Mouse (Mus musculus) frontal cortex, postnatal 10 days (tissue): Measurements from ENCODE around the gene Cend1.

Experiments
- DNase-seq, 2 experiments: peaks; one replicate each; pipeline ENCODE4 v3.0.0; 2022; ENCODE audit warnings: low spot score in 2 of 2, mixed read lengths in 1 of 2

Gene Cend1

GRCm38 (mm10) chr7:141429310-141429709 is at the start of gene Cend1:
Gene Cend1 (minus strand): TSS chr7:141429491.
- DNase-seq, result peak; percentile 85 to 86

DNA sequence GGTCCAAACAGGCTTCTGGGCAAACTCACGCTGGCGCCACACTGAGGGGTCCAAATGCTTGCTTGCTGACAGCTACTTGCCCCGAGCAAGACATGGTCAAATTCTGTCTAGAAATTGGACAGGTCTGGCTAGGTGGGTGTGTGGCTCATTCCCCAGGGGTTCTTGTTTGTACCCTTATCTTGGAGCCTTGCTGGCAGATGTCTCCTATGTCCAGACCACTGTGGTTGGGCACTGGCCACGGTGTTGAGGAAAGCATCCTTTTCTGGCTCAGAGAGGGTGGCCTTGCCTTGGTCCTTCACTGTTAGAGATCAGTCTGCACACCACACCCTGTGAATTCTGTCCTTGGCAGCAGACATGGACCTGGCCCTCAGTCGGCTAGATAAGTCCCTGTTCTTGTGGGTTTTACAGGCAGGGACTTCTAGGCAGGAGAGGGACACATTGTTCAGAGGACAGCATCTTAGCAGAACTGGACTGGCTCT is 49.0 kb upstream of the Cend1 start:
- DNase-seq, result no peak

DNA sequence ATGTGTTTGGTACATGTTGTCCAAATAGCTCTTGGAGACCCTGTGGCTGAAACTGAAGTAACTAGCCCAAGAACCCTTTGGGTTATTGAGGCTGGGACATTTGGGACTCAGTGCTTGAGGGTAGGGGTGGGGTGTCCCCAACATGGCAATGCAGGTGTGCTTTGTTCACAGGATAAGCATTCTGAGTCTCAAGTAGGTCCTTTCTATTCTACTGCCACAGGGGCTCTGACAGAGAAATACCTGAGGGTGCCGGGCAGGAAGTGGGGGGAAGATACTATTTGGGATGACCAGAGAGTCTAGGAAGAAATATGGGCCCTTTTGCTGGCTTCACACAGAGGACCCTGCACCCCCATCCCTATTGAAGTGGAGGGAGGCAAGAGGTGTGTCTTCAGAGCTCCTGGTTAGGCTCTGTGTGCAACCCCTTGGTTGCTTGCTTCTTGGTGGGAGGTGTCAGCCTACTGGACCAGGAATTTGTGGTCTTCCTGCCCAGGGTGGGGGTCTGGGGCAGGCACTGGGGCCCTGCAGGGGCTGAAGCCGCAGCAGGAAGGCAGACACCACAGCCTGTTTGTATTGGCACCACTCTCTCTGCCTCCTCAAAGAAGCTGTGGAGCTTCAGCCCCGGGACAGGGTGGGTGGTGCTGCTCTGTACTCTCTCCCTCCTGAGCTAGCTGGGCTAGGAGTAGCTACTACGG is 48.4 kb upstream of the Cend1 start:
- DNase-seq, result no peak

- no peak for DNase-seq
Measured at GRCm38 (mm10) chr7:141476981-141477370, 47.7 kb upstream of the Cend1 start.

DNA sequence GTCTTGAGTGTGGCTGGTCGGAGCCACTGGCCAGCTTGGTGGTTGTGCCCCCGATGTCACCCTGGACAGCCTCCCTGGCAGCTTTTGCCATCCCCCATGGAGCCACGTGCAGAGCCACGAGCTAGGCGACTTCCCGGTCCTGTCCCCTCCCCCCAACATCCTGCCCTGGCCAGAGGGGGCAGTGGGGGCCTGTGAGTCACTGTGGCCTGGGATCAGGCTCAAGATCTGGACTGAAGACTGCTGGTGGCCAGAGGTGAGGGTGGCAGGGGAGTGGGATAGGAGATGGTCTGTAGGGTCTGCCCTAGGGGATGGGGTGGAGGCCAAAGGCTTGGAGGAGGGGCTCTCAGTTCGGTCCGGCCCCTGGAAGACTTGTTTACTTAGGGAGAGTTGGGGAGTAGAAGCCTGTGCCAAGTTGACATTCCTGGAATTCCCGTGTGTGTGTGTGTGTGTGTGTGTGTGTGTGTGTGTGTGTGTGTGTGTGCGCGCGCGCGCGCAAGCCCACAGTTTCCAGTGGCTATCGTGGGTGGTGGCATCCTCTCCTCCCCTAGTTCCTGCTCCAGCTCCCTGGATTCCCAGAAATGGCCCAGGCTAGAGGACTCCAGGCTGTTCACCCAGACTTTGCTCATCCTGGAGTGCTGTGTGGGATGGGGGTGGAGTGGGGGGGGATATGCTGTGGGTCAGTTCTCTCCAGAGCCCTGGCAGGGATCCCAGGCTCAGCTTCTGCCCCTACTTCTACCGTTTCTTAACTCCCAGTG is 47.1 kb upstream of the Cend1 start:
- peak; percentile 59 to 74 for DNase-seq

DNA sequence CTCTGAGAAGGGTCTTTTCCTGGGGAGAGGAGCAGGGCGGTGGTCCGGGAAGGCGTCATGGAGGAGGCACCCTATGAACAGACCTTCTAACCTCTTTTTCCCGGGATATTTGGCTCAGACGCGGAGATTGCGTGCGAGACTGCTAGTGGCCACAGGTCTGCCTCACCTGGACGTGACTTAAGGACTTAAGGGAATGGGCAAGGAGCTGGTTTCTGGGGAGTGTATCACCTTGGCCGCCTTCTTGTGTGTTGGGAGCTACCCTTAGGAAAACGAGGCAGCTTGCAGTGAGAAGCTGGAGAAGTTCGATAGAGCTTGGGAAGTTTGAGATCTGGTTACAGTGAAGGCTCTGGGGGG is 46.5 kb upstream of the Cend1 start:
- DNase-seq, result no peak

DNA sequence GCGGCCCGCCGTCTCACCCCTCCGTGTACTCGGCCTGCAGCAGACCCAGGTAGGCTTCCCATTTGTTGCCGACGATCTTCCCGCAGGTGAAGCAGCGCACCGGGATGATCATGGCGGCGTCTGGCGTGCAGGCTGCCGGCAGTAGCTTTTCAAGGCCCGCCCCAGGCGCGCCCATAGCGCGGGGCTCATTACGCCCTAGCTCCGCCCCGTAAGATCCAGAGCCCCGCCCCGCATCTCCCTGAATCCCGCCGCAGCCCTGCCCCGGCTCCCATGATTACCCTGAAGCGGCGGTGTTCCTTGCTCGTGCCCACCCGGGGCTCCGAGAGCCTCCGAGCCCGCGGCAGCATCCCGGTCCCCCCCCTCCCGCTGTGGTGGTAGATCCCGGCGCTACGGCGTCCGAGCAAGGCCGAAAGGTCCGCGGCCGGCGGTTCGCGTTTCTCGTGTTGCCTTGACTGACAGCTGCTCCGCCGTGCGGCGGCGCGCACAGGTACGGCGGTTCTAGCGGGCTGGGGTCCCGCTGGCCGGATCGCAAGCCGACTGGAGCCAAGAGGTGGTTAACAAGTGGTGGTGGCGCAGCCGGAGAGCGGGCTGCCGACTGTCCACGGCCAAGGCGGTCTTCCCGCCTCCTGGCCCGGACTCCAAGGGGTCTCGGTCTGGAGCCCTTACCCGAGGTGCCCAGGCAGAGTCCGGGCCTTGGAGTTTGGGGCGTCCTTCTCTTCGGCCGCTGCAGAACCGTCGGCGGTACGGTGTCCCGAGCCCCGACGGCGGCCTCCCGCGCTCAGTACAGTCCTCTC is 45.9 kb upstream of the Cend1 start, which contains the start of the genes Polr2l and Tspan4:
TSS of gene Polr2l (minus strand) at position 122 of the 794 bp plus-strand sequence.
TSS of gene Tspan4 (plus strand) at position 230 of the 794 bp plus-strand sequence.
- peak in 1 of 2 experiments; percentile 81 for DNase-seq

DNA sequence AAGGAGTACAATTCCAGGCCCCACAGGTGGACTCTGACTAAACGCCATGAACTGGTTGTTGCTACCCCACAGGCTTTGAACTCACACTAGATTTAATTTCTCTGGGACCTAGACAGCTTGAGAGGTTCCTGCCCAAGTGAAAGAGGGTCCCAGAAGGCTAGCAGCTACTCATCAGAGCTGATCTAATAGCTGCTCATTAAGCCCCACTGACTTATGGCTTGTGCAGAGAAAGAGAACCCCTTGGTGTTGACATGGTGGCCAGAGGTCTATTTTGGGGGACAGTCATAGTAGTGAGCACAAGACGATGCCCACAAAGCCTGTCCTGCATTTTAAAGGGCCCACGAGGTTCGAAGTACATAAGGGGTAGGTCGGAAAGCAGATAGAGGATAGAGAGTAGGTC is 44.9 kb upstream of the Cend1 start:
- no peak for DNase-seq

DNA sequence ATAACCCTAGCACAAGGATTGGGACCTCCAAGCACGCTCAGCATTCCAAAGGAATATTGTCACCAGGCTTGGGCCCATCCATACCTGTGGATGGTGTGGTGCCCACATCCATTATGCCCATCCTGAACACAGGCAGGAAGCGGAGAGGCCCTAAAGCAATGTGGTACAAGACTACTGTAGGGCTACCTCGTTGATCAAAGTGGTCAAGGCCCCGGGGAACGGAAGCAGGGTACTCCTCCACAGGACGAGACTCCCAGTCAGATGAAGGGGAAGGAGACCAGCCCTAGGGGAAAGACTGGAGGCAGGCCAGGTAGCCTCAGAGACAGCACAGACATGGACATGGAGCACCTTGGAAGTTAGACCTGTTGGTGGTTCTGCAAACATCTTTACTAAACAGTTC is 43.5 kb upstream of the Cend1 start:
- DNase-seq, result no peak

DNA sequence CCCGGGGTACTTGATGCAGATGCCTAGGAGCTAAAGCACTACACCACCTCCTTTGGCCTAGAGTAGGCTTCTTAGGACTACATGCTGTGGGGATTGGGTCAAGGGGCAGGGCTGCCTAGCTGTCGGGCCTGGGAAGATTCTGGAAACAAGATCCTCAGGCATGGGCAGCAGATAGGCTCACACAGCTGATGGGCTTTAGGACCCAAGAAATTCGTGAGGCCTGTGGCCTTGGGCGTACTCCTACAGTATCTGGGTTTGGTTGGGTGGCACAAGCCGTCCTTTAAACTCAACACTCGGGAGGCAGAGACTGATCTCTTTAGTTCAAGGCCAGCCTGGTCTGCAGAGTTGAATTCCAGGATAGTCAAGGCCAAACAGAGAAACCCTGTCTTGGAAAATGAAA is 42.9 kb upstream of the Cend1 start:
- no peak for DNase-seq

GRCm38 (mm10) chr7:141471236-141471635 is 41.9 kb upstream of the Cend1 start:
- DNase-seq, result no peak

DNA sequence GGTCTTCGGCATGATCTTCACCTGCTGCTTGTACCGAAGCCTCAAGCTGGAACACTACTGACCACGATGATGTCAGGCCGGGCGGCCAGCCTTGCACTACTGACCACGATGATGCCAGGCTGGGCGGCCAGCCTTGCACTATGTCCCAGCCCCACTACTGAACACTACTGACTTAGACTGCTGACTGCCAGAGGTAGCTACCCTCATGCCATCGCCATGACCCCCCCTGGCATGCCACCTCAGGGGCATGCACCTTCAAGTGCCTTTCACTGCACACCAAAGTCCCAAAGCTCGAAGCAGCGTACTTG is 41.3 kb upstream of the Cend1 start:
- DNase-seq, result no peak

- no peak for DNase-seq
Measured at GRCm38 (mm10) chr7:141469901-141470636, 40.8 kb upstream of the Cend1 start.

GRCm38 (mm10) chr7:141469352-141469751 is 40.1 kb upstream of the Cend1 start:
- DNase-seq, result no peak

DNA sequence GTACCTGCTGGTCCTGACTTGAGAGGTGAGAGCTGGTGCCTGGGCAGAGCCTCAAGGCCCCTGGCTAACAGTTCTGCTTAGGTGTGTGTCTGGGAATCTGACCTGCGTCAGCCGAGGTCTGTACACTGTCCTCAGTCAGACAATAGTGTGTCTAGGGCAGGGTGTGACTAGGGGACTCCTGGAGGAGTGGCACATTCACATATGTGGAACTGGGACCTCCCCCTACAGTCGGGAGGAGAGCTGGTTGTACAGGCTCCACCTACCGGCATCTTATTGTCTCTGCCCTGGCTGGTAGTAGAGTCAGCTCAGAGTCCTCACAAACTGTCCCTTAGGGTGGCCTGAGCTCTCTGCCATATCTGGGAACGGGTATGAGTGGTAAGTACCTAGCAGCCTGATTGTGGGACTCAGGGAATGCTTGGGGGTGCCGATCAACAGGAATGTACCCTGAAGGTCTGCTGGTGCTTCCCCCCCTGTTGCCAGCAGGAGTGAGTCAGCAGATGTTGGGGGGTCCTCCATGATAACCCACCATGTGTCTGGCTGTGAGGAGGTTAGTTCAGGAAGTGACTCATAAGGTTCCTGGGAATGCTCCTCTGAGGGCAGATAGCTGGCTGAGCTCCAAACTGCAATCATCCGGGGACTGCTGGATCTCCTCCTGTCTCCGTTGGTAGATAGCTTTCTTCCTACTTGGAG is 39.4 kb upstream of the Cend1 start:
- DNase-seq, result peak in 1 of 2 experiments; percentile 64

GRCm38 (mm10) chr7:141468164-141468521 is 38.9 kb upstream of the Cend1 start:
- no peak for DNase-seq

DNA sequence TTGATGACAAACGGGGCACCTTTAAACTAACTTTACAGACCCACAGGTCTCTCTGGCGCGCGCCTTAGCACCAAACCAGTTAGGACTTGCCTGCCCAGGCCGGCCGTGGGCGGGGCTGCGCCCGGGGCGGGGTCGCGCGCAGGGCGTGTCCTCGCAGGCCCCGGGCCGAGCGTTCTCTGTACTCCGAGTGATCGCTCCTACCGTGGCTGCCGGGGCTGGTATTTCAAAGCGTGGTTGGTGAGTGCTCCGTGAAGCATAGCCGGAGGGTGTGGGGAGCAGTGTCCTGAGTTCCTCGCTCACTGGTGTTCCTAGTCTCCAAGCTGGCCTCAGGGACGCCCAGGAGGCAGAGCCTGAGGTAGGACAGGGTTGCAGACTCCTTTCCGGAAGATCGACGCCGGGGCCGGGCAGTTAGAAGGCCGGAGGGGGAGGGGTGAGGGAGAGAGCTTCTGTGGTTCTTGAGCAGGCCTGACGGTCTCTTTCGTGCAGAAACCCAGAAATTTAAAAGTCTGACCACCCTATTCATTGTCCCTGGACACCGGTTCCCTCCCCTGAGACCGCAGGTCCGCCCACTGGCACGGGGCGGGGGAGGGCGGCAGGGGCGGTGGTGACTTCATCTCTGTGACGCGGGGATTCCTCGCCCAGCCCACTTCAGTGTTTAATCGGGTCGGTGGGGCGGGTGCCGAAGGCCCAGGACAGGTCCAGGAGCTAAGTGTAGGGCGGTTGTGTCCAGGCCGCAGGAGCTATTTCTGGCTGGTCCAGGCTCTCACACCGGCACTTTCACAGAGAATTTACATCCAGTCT is 38.1 kb upstream of the Cend1 start, which contains the start of gene Cd151:
TSS of gene Cd151 (plus strand) at position 163 of the 801 bp plus-strand sequence.
- peak in 1 of 2 experiments; percentile 69 for DNase-seq

- no peak for DNase-seq
Measured at GRCm38 (mm10) chr7:141466607-141467148, 37.4 kb upstream of the Cend1 start.

GRCm38 (mm10) chr7:141466045-141466394 is 36.7 kb upstream of the Cend1 start:
- DNase-seq, result no peak
